ENCODE assay signal across 16 mouse cellular contexts in the genomic region with DNA sequence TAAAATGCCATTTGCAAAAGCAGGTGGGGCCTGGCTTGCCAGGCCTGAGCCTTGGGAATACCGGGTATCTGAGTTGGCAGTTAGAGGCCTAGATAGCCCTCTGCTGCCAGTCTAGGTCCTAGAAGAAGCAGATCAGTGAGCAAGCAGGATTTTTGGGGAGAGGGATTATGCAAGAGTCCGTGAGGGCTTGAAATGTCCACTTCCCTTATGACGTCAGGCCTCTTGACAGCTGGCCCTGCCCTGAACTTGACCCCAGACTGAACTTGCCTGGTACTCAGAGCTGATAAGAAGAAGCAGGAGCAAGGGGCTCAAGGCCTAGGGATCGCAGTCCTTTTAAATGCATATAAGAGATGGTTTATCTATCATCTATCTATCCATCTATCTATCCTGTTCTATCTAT. TPM values are rescaled to one million over a fixed set of nuclear protein-coding genes. Genes with fewer than 3 reads are reported as not detected.
DNase-seq lines count a peak whose midpoint lies in the region; ATAC-seq lines count a peak whose summit lies in the region.
"Had no signal": no experiment of that assay in that cellular context is flagged by ENCODE, and none has a peak within 500 bp of the region (broad histone marks: within the 10 kb centered on the region; RNA-seq: fewer than 3 reads in every experiment).

No protein-coding gene starts in this region.

- H3K9me3 ChIP-seq in heart, embryonic 11.5 days (replicated peaks; ENCODE audit: control insufficient read depth, low read length): no peaks in the 10 kb centered on the region
- H3K9me3 ChIP-seq: intestine, embryonic 15.5 days had no signal

- H3K27ac ChIP-seq in heart, embryonic 11.5 days (ENCODE audit: low read depth, low read length): no peak overlapping the region
- H3K27ac ChIP-seq in macrophage: 0 out of 2 replicates have a peak overlapping the region, but pooled peaks have one; percentile 4
- H3K27ac ChIP-seq: intestine, embryonic 15.5 days; limb, embryonic 13.5 days had no signal

- no peaks in the 10 kb centered on the region for H3K27me3 ChIP-seq in heart, embryonic 11.5 days (ENCODE audit: control insufficient read depth, insufficient read depth, low read length)
- H3K27me3 ChIP-seq: intestine, embryonic 15.5 days; limb, embryonic 13.5 days had no signal

- peaks cover 6% of the 10 kb centered on the region for H3K36me3 ChIP-seq in heart, embryonic 11.5 days (ENCODE audit: control insufficient read depth, insufficient read depth, low read length)
- peaks cover 2% of the 10 kb centered on the region; the same call in 1 of the 2 replicates for H3K36me3 ChIP-seq in macrophage (ENCODE audit: inconsistent target)

- no peak overlapping the region for H3K4me3 ChIP-seq in heart, embryonic 11.5 days (ENCODE audit: low read depth, low read length)
- no peak overlapping the region for H3K4me3 ChIP-seq in macrophage (ENCODE audit: inconsistent target)
- H3K4me3 ChIP-seq: intestine, embryonic 15.5 days; limb, embryonic 13.5 days had no signal

- H3K4me2 ChIP-seq in heart, embryonic 11.5 days: no peak overlapping the region
- H3K4me2 ChIP-seq: intestine, embryonic 15.5 days; limb, embryonic 13.5 days had no signal

- H3K79me2 ChIP-seq in macrophage (ENCODE audit: inconsistent target): no peaks in the 10 kb centered on the region

- DNase-seq in heart, adult 9 months (ENCODE audit: low spot score in 2 of 2): peak; percentile 22 to 23
- peak; percentile 50 for DNase-seq in adipocyte (ENCODE audit: low spot score)
- no peak for DNase-seq in B cell, adult 2 months
- DNase-seq in thymus, postnatal 0 days (ENCODE audit: low spot score): no peak
- no peak for DNase-seq in right cerebral cortex, postnatal 25 days
- DNase-seq: cerebellum, adult 18-20 months had no signal

- H3K9ac ChIP-seq in heart, embryonic 11.5 days (ENCODE audit: low read depth, low read length): no peak overlapping the region
- H3K9ac ChIP-seq: intestine, embryonic 15.5 days; limb, embryonic 13.5 days had no signal

- WGBS in heart, embryonic 11.5 days (ENCODE audit: insufficient replicate concordance): 49% methylated on average over 4 of the region's 4 CpGs
- 42% methylated on average over 4 of the region's 4 CpGs for WGBS in macrophage (ENCODE audit: missing documents)

- no peak for ATAC-seq in heart, embryonic 11.5 days (replicated peaks; ENCODE audit: insufficient number of reproducible peaks, low FRiP score, low TSS enrichment)
- peak; percentile 78 for ATAC-seq in granulocyte monocyte progenitor cell, adult 5-6 weeks (replicated peaks; ENCODE audit: poor library complexity, severe bottlenecking)
- ATAC-seq: intestine, embryonic 15.5 days had no signal

- H3K4me1 ChIP-seq in heart, embryonic 11.5 days (ENCODE audit: control insufficient read depth, insufficient read depth, low read length): peaks cover 12% of the 10 kb centered on the region
- H3K4me1 ChIP-seq: intestine, embryonic 15.5 days; limb, embryonic 13.5 days had no signal

RNA-seq across cellular contexts. Expression of a gene that starts 13.2 kb away (rescaled TPM):
- polyA plus RNA-seq in heart, embryonic 11.5 days (2014; fragmentation: Nextera tagmentation; extraction: Ambion mirVana): 61.9 and 66.9 TPM in 2 replicates
- 42.3 and 44.2 TPM in 2 replicates for total RNA-seq in granulocyte monocyte progenitor cell, adult 5-6 weeks (2014; fragmentation: Nextera tagmentation)
- total RNA-seq in granulocyte monocyte progenitor cell, adult 5-6 weeks (2017): 34.7 and 48.5 TPM in 2 replicates
- 100 to 1,000 TPM in 6 of 26 experiments, 10 to 100 TPM in 20; 32.4 to 138 (median 79.1) TPM for total RNA-seq in macrophage (2018; cell fraction: chromatin; rRNA removed)
- 10 to 100 TPM in 21 of 26 experiments, 1 to 10 TPM in 5; 8.7 to 18.0 (median 12.3) TPM for total RNA-seq in macrophage (2018; cell fraction: cytosol; rRNA removed)
- total RNA-seq in macrophage (2018; cell fraction: nucleus; rRNA removed): 10 to 100 TPM; 21.3 to 89.0 (median 37.5) TPM
- polyA plus RNA-seq in macrophage (2018): 15.4 to 16.8 TPM (median 16.5 TPM) in 3 replicates
- polyA plus RNA-seq in thymus, postnatal 0 days (2015; fragmentation: Nextera tagmentation; extraction: Ambion mirVana): 57.4 and 61.8 TPM in 2 replicates

RNA-seq across cellular contexts. Expression of a gene that starts 13.3 kb away (rescaled TPM):
- polyA plus RNA-seq in heart, embryonic 11.5 days (2014; fragmentation: Nextera tagmentation; extraction: Ambion mirVana): 2.3 and 2.9 TPM in 2 replicates
- total RNA-seq in granulocyte monocyte progenitor cell, adult 5-6 weeks (2014; fragmentation: Nextera tagmentation): 2.7 and 5.4 TPM in 2 replicates
- total RNA-seq in granulocyte monocyte progenitor cell, adult 5-6 weeks (2017): 5.2 and 6.1 TPM in 2 replicates
- total RNA-seq in macrophage (2018; cell fraction: chromatin; rRNA removed): 10 to 100 TPM; 22.8 to 86.4 (median 45.2) TPM
- total RNA-seq in macrophage (2018; cell fraction: cytosol; rRNA removed): 1 to 10 TPM in 13 of 26 experiments, under 1 TPM in 13; 0.37 to 4.7 (median 1.0) TPM
- total RNA-seq in macrophage (2018; cell fraction: nucleus; rRNA removed): 10 to 100 TPM; 11.4 to 59.4 (median 19.3) TPM
- polyA plus RNA-seq in macrophage (2018): 0.70 to 2.4 TPM (median 1.0 TPM) in 3 replicates
- 2.0 and 3.0 TPM in 2 replicates for polyA plus RNA-seq in thymus, postnatal 0 days (2015; fragmentation: Nextera tagmentation; extraction: Ambion mirVana)

RNA-seq across cellular contexts. Expression of a gene that starts 49.2 kb away (rescaled TPM):
- polyA plus RNA-seq in heart, embryonic 11.5 days (2014; fragmentation: Nextera tagmentation; extraction: Ambion mirVana): 0.13 and 0.32 TPM in 2 replicates
- not detected in 2 replicates for total RNA-seq in granulocyte monocyte progenitor cell, adult 5-6 weeks (2014; fragmentation: Nextera tagmentation)
- total RNA-seq in granulocyte monocyte progenitor cell, adult 5-6 weeks (2017): not detected in 2 replicates
- total RNA-seq in macrophage (2018; cell fraction: chromatin; rRNA removed): under 1 TPM in 1 of 26 experiments, not detected in 25; 0.45 TPM
- total RNA-seq in macrophage (2018; cell fraction: cytosol; rRNA removed): 1 to 10 TPM in 1 of 26 experiments, under 1 TPM in 22, not detected in 3; 0.18 to 1.1 (median 0.40) TPM
- under 1 TPM in 4 of 26 experiments, not detected in 22; 0.45 to 0.79 (median 0.69) TPM for total RNA-seq in macrophage (2018; cell fraction: nucleus; rRNA removed)
- polyA plus RNA-seq in macrophage (2018): 0.67 TPM in 1 of 3 replicates, not detected in the others
- polyA plus RNA-seq in thymus, postnatal 0 days (2015; fragmentation: Nextera tagmentation; extraction: Ambion mirVana): 0.62 and 1.2 TPM in 2 replicates
- total RNA-seq: gastrocnemius, adult 8-10 months; heart, postnatal 14 days had no signal
- polyA plus RNA-seq: spleen, adult 2 months had no signal

RNA-seq across cellular contexts. Expression of a gene that starts 51.8 kb away (rescaled TPM):
- 10.0 and 12.0 TPM in 2 replicates for polyA plus RNA-seq in heart, embryonic 11.5 days (2014; fragmentation: Nextera tagmentation; extraction: Ambion mirVana)
- total RNA-seq in granulocyte monocyte progenitor cell, adult 5-6 weeks (2014; fragmentation: Nextera tagmentation): 24.8 and 34.1 TPM in 2 replicates
- total RNA-seq in granulocyte monocyte progenitor cell, adult 5-6 weeks (2017): 8.3 and 10.2 TPM in 2 replicates
- total RNA-seq in macrophage (2018; cell fraction: chromatin; rRNA removed): 10 to 100 TPM in 21 of 26 experiments, 1 to 10 TPM in 5; 6.5 to 29.7 (median 17.4) TPM
- 10 to 100 TPM; 10.6 to 17.1 (median 15.1) TPM for total RNA-seq in macrophage (2018; cell fraction: cytosol; rRNA removed)
- total RNA-seq in macrophage (2018; cell fraction: nucleus; rRNA removed): 10 to 100 TPM in 22 of 26 experiments, 1 to 10 TPM in 4; 7.9 to 31.3 (median 17.4) TPM
- 9.9 to 13.7 TPM (median 10.5 TPM) in 3 replicates for polyA plus RNA-seq in macrophage (2018)
- polyA plus RNA-seq in thymus, postnatal 0 days (2015; fragmentation: Nextera tagmentation; extraction: Ambion mirVana): 10.7 and 13.8 TPM in 2 replicates

RNA-seq across cellular contexts. Expression of a gene that starts 52.0 kb away (rescaled TPM):
- not detected in 2 replicates for polyA plus RNA-seq in heart, embryonic 11.5 days (2014; fragmentation: Nextera tagmentation; extraction: Ambion mirVana)
- total RNA-seq in granulocyte monocyte progenitor cell, adult 5-6 weeks (2014; fragmentation: Nextera tagmentation): 0.47 TPM in 1 of 2 replicates, not detected in the other
- not detected in 2 replicates for total RNA-seq in granulocyte monocyte progenitor cell, adult 5-6 weeks (2017)
- not detected for total RNA-seq in macrophage (2018; cell fraction: chromatin; rRNA removed)
- total RNA-seq in macrophage (2018; cell fraction: cytosol; rRNA removed): not detected
- not detected for total RNA-seq in macrophage (2018; cell fraction: nucleus; rRNA removed)
- polyA plus RNA-seq in macrophage (2018): not detected in 3 replicates
- not detected in 2 replicates for polyA plus RNA-seq in thymus, postnatal 0 days (2015; fragmentation: Nextera tagmentation; extraction: Ambion mirVana)
- total RNA-seq: gastrocnemius, adult 8-10 months; heart, postnatal 14 days had no signal
- polyA plus RNA-seq: embryonic facial prominence, embryonic 11.5 days; intestine, embryonic 15.5 days; limb, embryonic 13.5 days; lung, embryonic 16.5 days; spleen, adult 2 months had no signal

Comparison
In these comparisons a context has a peak if more than half of its experiments do, and no peak if none do; other contexts are left out.
1. DNase-seq: peak in heart, adult 9 months (2 of 2) and adipocyte (single experiment); none in B cell, adult 2 months (0 of 2), thymus, postnatal 0 days (single experiment) and right cerebral cortex, postnatal 25 days (single experiment).